Mouse (Mus musculus): ENCODE measurements around the gene Lrrc27. TPM values are rescaled to one million over a fixed set of nuclear protein-coding genes. Genes with fewer than 3 reads are reported as not detected.

Gene Lrrc27
- polyA plus RNA-seq, 1 experiment = 4.6 TPM

GRCm38 (mm10) chr7:139213751-139214150 is 963 bp downstream of the Lrrc27 start:
- peak overlapping the region; percentile 83 for H3K4me3 ChIP-seq (ENCODE audit: insufficient read depth, low read length)
- TF ChIP-seq CTCF (IDR thresholded peaks at IDR 0.05; ENCODE audit: low read depth, low read length) = no peak
- TF ChIP-seq POLR2A (IDR thresholded peaks at IDR 0.05; ENCODE audit: borderline replicate concordance, low read depth, low read length) = no peak
- H3K4me1 ChIP-seq (ENCODE audit: control insufficient read depth, insufficient read depth, low read length) = peaks cover 20% of the 10 kb centered on the region
- H3K27ac ChIP-seq (ENCODE audit: insufficient read depth, low read depth, low read length) = no peak overlapping the region

GRCm38 (mm10) chr7:139214160-139214559 is 1.4 kb downstream of the Lrrc27 start:
- Histone ChIP-seq H3K4me1 (ENCODE audit: control insufficient read depth, insufficient read depth, low read length) (peaks cover 22% of the 10 kb centered on the region), H3K27ac (ENCODE audit: insufficient read depth, low read depth, low read length) (no peak overlapping the region), H3K4me3 (ENCODE audit: insufficient read depth, low read length) (no peak overlapping the region)
- TF ChIP-seq POLR2A (IDR thresholded peaks at IDR 0.05; ENCODE audit: borderline replicate concordance, low read depth, low read length) (no peak), CTCF (IDR thresholded peaks at IDR 0.05; ENCODE audit: low read depth, low read length) (no peak)

GRCm38 (mm10) chr7:139214596-139215340 is 2.0 kb downstream of the Lrrc27 start:
- no peak overlapping the region for H3K27ac ChIP-seq (ENCODE audit: insufficient read depth, low read depth, low read length)
- H3K4me1 ChIP-seq (ENCODE audit: control insufficient read depth, insufficient read depth, low read length) = peaks cover 28% of the 10 kb centered on the region
- TF ChIP-seq POLR2A (IDR thresholded peaks at IDR 0.05; ENCODE audit: borderline replicate concordance, low read depth, low read length) (no peak), CTCF (IDR thresholded peaks at IDR 0.05; ENCODE audit: low read depth, low read length) (no peak)
- no peak overlapping the region for H3K4me3 ChIP-seq (ENCODE audit: insufficient read depth, low read length)

GRCm38 (mm10) chr7:139215516-139215915 is 2.7 kb downstream of the Lrrc27 start:
- no peak overlapping the region for H3K27ac ChIP-seq (ENCODE audit: insufficient read depth, low read depth, low read length)
- TF ChIP-seq POLR2A (IDR thresholded peaks at IDR 0.05; ENCODE audit: borderline replicate concordance, low read depth, low read length) (no peak), CTCF (IDR thresholded peaks at IDR 0.05; ENCODE audit: low read depth, low read length) (no peak)
- H3K4me3 ChIP-seq (ENCODE audit: insufficient read depth, low read length) = no peak overlapping the region
- H3K4me1 ChIP-seq (ENCODE audit: control insufficient read depth, insufficient read depth, low read length) = peaks cover 32% of the 10 kb centered on the region

- TF ChIP-seq CTCF (IDR thresholded peaks at IDR 0.05; ENCODE audit: low read depth, low read length) (no peak), POLR2A (IDR thresholded peaks at IDR 0.05; ENCODE audit: borderline replicate concordance, low read depth, low read length) (no peak)
- Histone ChIP-seq H3K27ac (ENCODE audit: insufficient read depth, low read depth, low read length) (no peak overlapping the region), H3K4me3 (ENCODE audit: insufficient read depth, low read length) (no peak overlapping the region), H3K4me1 (ENCODE audit: control insufficient read depth, insufficient read depth, low read length) (peaks cover 34% of the 10 kb centered on the region)
These were observed 3.2 kb downstream of the Lrrc27 start for GRCm38 (mm10) chr7:139215946-139216345.

GRCm38 (mm10) chr7:139216464-139216863 is 3.7 kb downstream of the Lrrc27 start:
- Histone ChIP-seq H3K4me3 (ENCODE audit: insufficient read depth, low read length) (no peak overlapping the region), H3K27ac (ENCODE audit: insufficient read depth, low read depth, low read length) (no peak overlapping the region), H3K4me1 (ENCODE audit: control insufficient read depth, insufficient read depth, low read length) (peaks cover 39% of the 10 kb centered on the region)
- no peak for TF ChIP-seq CTCF (IDR thresholded peaks at IDR 0.05; ENCODE audit: low read depth, low read length)
- no peak for TF ChIP-seq POLR2A (IDR thresholded peaks at IDR 0.05; ENCODE audit: borderline replicate concordance, low read depth, low read length)

- H3K4me3 ChIP-seq (ENCODE audit: insufficient read depth, low read length) = no peak overlapping the region
- no peak for TF ChIP-seq CTCF (IDR thresholded peaks at IDR 0.05; ENCODE audit: low read depth, low read length)
- no peak for TF ChIP-seq POLR2A (IDR thresholded peaks at IDR 0.05; ENCODE audit: borderline replicate concordance, low read depth, low read length)
- peaks cover 40% of the 10 kb centered on the region for H3K4me1 ChIP-seq (ENCODE audit: control insufficient read depth, insufficient read depth, low read length)
- no peak overlapping the region for H3K27ac ChIP-seq (ENCODE audit: insufficient read depth, low read depth, low read length)
These were observed 4.3 kb downstream of the Lrrc27 start for GRCm38 (mm10) chr7:139217046-139217445.

GRCm38 (mm10) chr7:139218641-139219415 is 6.0 kb downstream of the Lrrc27 start:
- Histone ChIP-seq H3K27ac (ENCODE audit: insufficient read depth, low read depth, low read length) (peak overlapping the region; percentile 88), H3K4me3 (ENCODE audit: insufficient read depth, low read length) (no peak overlapping the region), H3K4me1 (ENCODE audit: control insufficient read depth, insufficient read depth, low read length) (peaks cover 54% of the 10 kb centered on the region)
- no peak; the same call in 1 of the 2 replicates for TF ChIP-seq CTCF (IDR thresholded peaks at IDR 0.05; ENCODE audit: low read depth, low read length)
- no peak for TF ChIP-seq POLR2A (IDR thresholded peaks at IDR 0.05; ENCODE audit: borderline replicate concordance, low read depth, low read length)

- Histone ChIP-seq H3K4me3 (ENCODE audit: insufficient read depth, low read length) (no peak overlapping the region), H3K4me1 (ENCODE audit: control insufficient read depth, insufficient read depth, low read length) (peaks cover 60% of the 10 kb centered on the region), H3K27ac (ENCODE audit: insufficient read depth, low read depth, low read length) (peak overlapping the region; percentile 88)
- no peak for TF ChIP-seq CTCF (IDR thresholded peaks at IDR 0.05; ENCODE audit: low read depth, low read length)
- no peak for TF ChIP-seq POLR2A (IDR thresholded peaks at IDR 0.05; ENCODE audit: borderline replicate concordance, low read depth, low read length)
These were observed 6.7 kb downstream of the Lrrc27 start for GRCm38 (mm10) chr7:139219486-139219885.

GRCm38 (mm10) chr7:139220303-139220702 is 7.5 kb downstream of the Lrrc27 start:
- TF ChIP-seq POLR2A (IDR thresholded peaks at IDR 0.05; ENCODE audit: borderline replicate concordance, low read depth, low read length) (no peak), CTCF (IDR thresholded peaks at IDR 0.05; ENCODE audit: low read depth, low read length) (no peak)
- Histone ChIP-seq H3K4me3 (ENCODE audit: insufficient read depth, low read length) (no peak overlapping the region), H3K27ac (ENCODE audit: insufficient read depth, low read depth, low read length) (peak overlapping the region; percentile 88), H3K4me1 (ENCODE audit: control insufficient read depth, insufficient read depth, low read length) (peaks cover 68% of the 10 kb centered on the region)
